Mouse (Mus musculus) CH12.LX (cell line): ENCODE measurements at regions not wholly inside any gene's neighbourhood (a gene's known extent, or its start where the extent isn't known, plus 50 kb on each side); places are given as distances from the start of the nearest gene placed in this dataset.

Experiments
- DNase-seq: peaks from one replicate; pipeline ENCODE4 v3.0.0-alpha.2; 2013; ENCODE audit errors: extremely low read depth
- H3K27ac ChIP-seq: 2 replicates; pipeline ENCODE4 v1.5.1; 2012; ENCODE audit warnings: low read depth, mild to moderate bottlenecking, control low read depth, moderate library complexity; ENCODE audit not compliant: insufficient read depth
- H3K27me3 ChIP-seq: replicated peaks from 2 replicates; pipeline ENCODE3; 2012; ENCODE audit warnings: inconsistent platforms
- H3K36me3 ChIP-seq, 2 experiments: replicated peaks in 1 of 2; 2 replicates each; pipeline versions ENCODE3 to v1.6.1; 2012; ENCODE audit warnings: inconsistent platforms in 1 of 2, low read length in 1 of 2, mild to moderate bottlenecking in 1 of 2, mixed read lengths in 1 of 2, moderate library complexity in 1 of 2; ENCODE audit not compliant: control insufficient read depth in 1 of 2, insufficient read depth in 1 of 2
- H3K4me1 ChIP-seq, 2 experiments: 2 replicates each; pipeline ENCODE4 v1.6.1; 2012; ENCODE audit warnings: inconsistent platforms in 1 of 2, moderate library complexity in 1 of 2; ENCODE audit not compliant: insufficient read depth in 2 of 2, control insufficient read depth in 1 of 2
- H3K4me2 ChIP-seq: 2 replicates; pipeline ENCODE4 v1.6.1; 2012; ENCODE audit warnings: low read depth, mild to moderate bottlenecking, control low read depth; ENCODE audit not compliant: poor library complexity, insufficient read depth, severe bottlenecking
- H3K4me3 ChIP-seq, 3 experiments: fragments of 150-350 bp in 1 of 3; sonication (generic) in 1 of 3; replicated peaks in 1 of 3; 2 replicates each; pipeline versions ENCODE3 to v1.5.1; 2011 to 2012; ENCODE audit warnings: low read depth in 2 of 3, low read length in 2 of 3, mild to moderate bottlenecking in 2 of 3, moderate library complexity in 2 of 3, control low read depth in 1 of 3, improper control_type of control experiment in 1 of 3, inconsistent platforms in 1 of 3, mixed read lengths in 1 of 3; ENCODE audit not compliant: poor library complexity in 1 of 3
- H3K79me2 ChIP-seq: replicated peaks from 2 replicates; pipeline ENCODE4 v1.6.1; 2012; ENCODE audit warnings: mild to moderate bottlenecking, moderate library complexity; ENCODE audit not compliant: control insufficient read depth, poor library complexity, insufficient read depth, severe bottlenecking; ENCODE audit errors: extremely low read depth
- H3K9ac ChIP-seq: 2 replicates; pipeline ENCODE4 v1.6.1; 2012; ENCODE audit warnings: low read depth, mild to moderate bottlenecking, control low read depth, moderate library complexity; ENCODE audit not compliant: insufficient read depth
- H3K9me3 ChIP-seq: replicated peaks from 2 replicates; pipeline ENCODE3; 2012; ENCODE audit warnings: low read length, inconsistent platforms, mixed read lengths
- CHD1 ChIP-seq: IDR thresholded peaks from 2 replicates; pipeline ENCODE4 v1.6.1; 2012; ENCODE audit warnings: low read depth, low read length, improper control_type of control experiment, inconsistent platforms
- CTCF ChIP-seq, 2 experiments: IDR thresholded peaks in 1 of 2; conservative IDR thresholded peaks in 1 of 2; 2 replicates each; pipeline ENCODE4 v1.5.1; 2011 to 2012; ENCODE audit warnings: low read depth in 2 of 2, low read length in 2 of 2, improper control_type of control experiment in 1 of 2, inconsistent platforms in 1 of 2, mild to moderate bottlenecking in 1 of 2, moderate library complexity in 1 of 2
- E2F4 ChIP-seq: IDR thresholded peaks from 2 replicates; pipeline ENCODE4 v1.6.1; 2011; ENCODE audit warnings: low read depth, low read length, improper control_type of control experiment; ENCODE audit not compliant: insufficient replicate concordance
- EP300 ChIP-seq: IDR thresholded peaks from 2 replicates; pipeline ENCODE4 v1.6.1; 2011; ENCODE audit warnings: low read length, improper control_type of control experiment
- IRF4 ChIP-seq: IDR thresholded peaks from 2 replicates; pipeline ENCODE4 v1.6.1; 2014; ENCODE audit warnings: low read depth, mild to moderate bottlenecking, inconsistent platforms, low read length, improper control_type of control experiment
- JUN ChIP-seq: IDR thresholded peaks from 2 replicates; pipeline ENCODE4 v1.6.1; 2011; ENCODE audit warnings: low read depth, mild to moderate bottlenecking, low read length, improper control_type of control experiment, moderate library complexity; ENCODE audit not compliant: insufficient read depth
- MAX ChIP-seq: IDR thresholded peaks from 2 replicates; pipeline ENCODE4 v1.6.1; 2011; ENCODE audit warnings: low read length, improper control_type of control experiment
- MAZ ChIP-seq: IDR thresholded peaks from 2 replicates; pipeline ENCODE4 v1.6.1; 2012; ENCODE audit warnings: low read depth, mild to moderate bottlenecking, inconsistent platforms, low read length, improper control_type of control experiment, moderate library complexity
- NRF1 ChIP-seq: IDR thresholded peaks from 2 replicates; pipeline ENCODE4 v1.6.1; 2014; ENCODE audit warnings: low read depth, mild to moderate bottlenecking, inconsistent platforms, low read length, improper control_type of control experiment, moderate library complexity
- PAX5 ChIP-seq: IDR thresholded peaks from 2 replicates; pipeline ENCODE4 v1.6.1; 2012; ENCODE audit warnings: low read length, inconsistent platforms, mixed read lengths
- POLR2A ChIP-seq: IDR thresholded peaks from 2 replicates; pipeline ENCODE4 v1.6.1; 2011; ENCODE audit warnings: low read depth, mild to moderate bottlenecking, improper control_type of control experiment, low read length
- POLR2AphosphoS2 ChIP-seq: IDR thresholded peaks from 2 replicates; pipeline ENCODE4 v1.6.1; 2011; ENCODE audit warnings: low read depth, low read length, improper control_type of control experiment
- RCOR1 ChIP-seq: conservative IDR thresholded peaks from 2 replicates; pipeline ENCODE4 v1.6.1; 2012; ENCODE audit warnings: low read depth, mild to moderate bottlenecking, inconsistent platforms, low read length, improper control_type of control experiment
- SMC3 ChIP-seq: IDR thresholded peaks from 2 replicates; pipeline ENCODE4 v1.6.1; 2011; ENCODE audit warnings: low read depth, low read length, improper control_type of control experiment
- TBP ChIP-seq: conservative IDR thresholded peaks from 2 replicates; pipeline ENCODE4 v1.6.1; 2011; ENCODE audit warnings: low read depth, low read length, improper control_type of control experiment
- TCF12 ChIP-seq: IDR thresholded peaks from 2 replicates; pipeline ENCODE4 v1.6.1; 2014; ENCODE audit warnings: low read depth, mild to moderate bottlenecking, inconsistent platforms, low read length, improper control_type of control experiment
- ZMIZ1 ChIP-seq: IDR thresholded peaks from 2 replicates; pipeline ENCODE4 v1.6.1; 2012; ENCODE audit warnings: low read depth, mild to moderate bottlenecking, inconsistent platforms, low read length, improper control_type of control experiment
- dilution Hi-C: fragments of 300-500 bp; cut with MboI; formaldehyde crosslinking; loops from 2 replicates; pipeline ENCODE4 v1.14.3; 2020; ENCODE audit warnings: low sequenced_read_pairs; ENCODE audit not compliant: extremely low pct_unique_long_range_greater_than_20kb, extremely low pct_ligation_motif_present
- in situ Hi-C: fragments of 300-500 bp; cut with MboI; formaldehyde crosslinking; loops from 3 replicates; pipeline ENCODE4 v1.14.3; 2019; ENCODE audit warnings: low sequenced_read_pairs, low pct_ligation_motif_present, low pct_unique_long_range_greater_than_20kb, mixed read lengths

- Histone ChIP-seq H3K36me3 (no peaks in the 10 kb centered on the region), H3K79me2 (no peaks in the 10 kb centered on the region), H3K4me2 (no peak overlapping the region), H3K27ac (no peak overlapping the region), H3K9ac (no peak overlapping the region), H3K27me3 (no peaks in the 10 kb centered on the region), H3K4me1 (0 out of 4 replicates have a peak, but pooled peaks cover 0 to 3% of the 10 kb centered on the region in 2 experiments), H3K9me3 (peaks cover 3% of the 10 kb centered on the region), H3K4me3 (no peak overlapping the region)
- dilution Hi-C loops, result no loop called here
- DNase-seq, result no peak
- TF ChIP-seq NRF1 (no peak), CHD1 (no peak), E2F4 (no peak)
- in situ Hi-C loops, result no loop called here
Observed at GRCm38 (mm10) chr13:46071670-46072069, 106.9 kb upstream of the Atxn1 start.

DNA sequence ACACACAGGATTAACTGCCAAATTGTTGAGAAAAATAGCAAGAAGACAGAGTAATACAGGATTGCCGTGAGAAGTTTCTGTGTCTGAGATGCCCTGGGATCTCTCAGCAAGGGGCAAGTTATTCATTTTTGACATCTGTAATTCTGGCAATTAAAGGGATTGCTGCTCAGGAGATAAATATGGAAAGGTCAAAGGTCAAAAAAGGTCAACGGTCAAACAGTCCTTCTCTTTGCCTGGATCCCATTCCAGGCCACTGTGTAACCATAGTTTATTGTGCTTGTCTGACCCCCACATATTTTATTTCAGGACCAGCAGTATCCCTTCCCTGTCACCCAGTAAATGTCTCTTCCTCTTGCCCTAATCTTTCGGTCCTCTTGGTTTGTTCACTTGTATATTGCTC is 104.8 kb upstream of the Atxn1 start:
- Histone ChIP-seq H3K4me2 (no peak overlapping the region), H3K27ac (no peak overlapping the region), H3K4me1 (0 out of 4 replicates have a peak, but pooled peaks cover 0 to 3% of the 10 kb centered on the region in 2 experiments), H3K27me3 (no peaks in the 10 kb centered on the region), H3K9ac (no peak overlapping the region), H3K4me3 (no peak overlapping the region), H3K36me3 (no peaks in the 10 kb centered on the region), H3K79me2 (no peaks in the 10 kb centered on the region)
- no peak for DNase-seq
- in situ Hi-C loops (no loop called here), dilution Hi-C loops (no loop called here)
- no peak for TF ChIP-seq SMC3
- TF ChIP-seq RCOR1, result no peak
- TF ChIP-seq PAX5, result no peak
- TF ChIP-seq TBP, result no peak
- TF ChIP-seq JUN, result no peak
- no peak for TF ChIP-seq CTCF (conservative IDR thresholded peaks at IDR 0.05 in 1 of 2, IDR thresholded peaks at IDR 0.05 in 1 of 2; ENCODE audit: low read depth in 2 of 2, low read length in 2 of 2)
- TF ChIP-seq IRF4, result no peak
- no peak for TF ChIP-seq ZMIZ1
- no peak for TF ChIP-seq EP300
- no peak for TF ChIP-seq MAZ
- TF ChIP-seq TCF12, result no peak
- TF ChIP-seq POLR2AphosphoS2, result no peak
- no peak for TF ChIP-seq MAX
- no peak for TF ChIP-seq POLR2A
- TF ChIP-seq, all 38 proteins: peak for 0
- H3K9me3 ChIP-seq, result peaks cover 5% of the 10 kb centered on the region
